Mouse (Mus musculus) hindbrain, embryonic 13.5 days (tissue): Measurements from ENCODE around the gene E2f6. TPM values are rescaled to one million over a fixed set of nuclear protein-coding genes. Genes with fewer than 3 reads are reported as not detected.

Source experiments
- ATAC-seq: fragments of 200-750 bp; cut with Nextera tagmentation; 2 replicates; pipeline ENCODE4 v1.8.0; 2017; ENCODE audit warnings: moderate TSS enrichment; ENCODE audit not compliant: low FRiP score
- H3K27ac ChIP-seq: fragments of 300-500 bp; sonication (generic); 2 replicates; pipeline ENCODE4 v1.5.1; 2015; ENCODE audit warnings: inconsistent platforms, mild to moderate bottlenecking, moderate library complexity
- H3K27me3 ChIP-seq: fragments of 300-500 bp; sonication (generic); 2 replicates; pipeline ENCODE4 v1.6.1; 2015; ENCODE audit warnings: mild to moderate bottlenecking, inconsistent platforms
- H3K36me3 ChIP-seq: fragments of 300-500 bp; sonication (generic); 2 replicates; pipeline ENCODE4 v1.6.1; 2015; ENCODE audit warnings: mild to moderate bottlenecking, inconsistent platforms
- H3K4me1 ChIP-seq: fragments of 300-500 bp; sonication (generic); replicated peaks from 2 replicates; pipeline ENCODE4 v1.6.1; 2015; ENCODE audit warnings: inconsistent platforms
- H3K4me2 ChIP-seq: fragments of 300-500 bp; sonication (generic); 2 replicates; pipeline ENCODE4 v1.6.1; 2015; ENCODE audit warnings: inconsistent platforms, mild to moderate bottlenecking, moderate library complexity
- H3K4me3 ChIP-seq: fragments of 300-500 bp; sonication (generic); 2 replicates; pipeline ENCODE4 v1.5.1; 2015; ENCODE audit warnings: mild to moderate bottlenecking, inconsistent platforms
- H3K9ac ChIP-seq: fragments of 300-500 bp; sonication (generic); 2 replicates; pipeline ENCODE4 v1.6.1; 2015; ENCODE audit warnings: mild to moderate bottlenecking, inconsistent platforms
- H3K9me3 ChIP-seq: fragments of 300-500 bp; sonication (generic); 2 replicates; pipeline ENCODE4 v1.6.1; 2016; ENCODE audit warnings: inconsistent platforms
- WGBS: fragments of 180-500 bp; shearing (Covaris S2); methylation state at CpG from one replicate; pipeline ENCODE4 v1.1.7; 2015; 5-methylcytosine and 5-hydroxymethylcytosine counted together
- polyA plus RNA-seq: library from polyadenylated mRNA; unstranded; fragments of >200 nt; fragmentation: Nextera tagmentation; extraction: Ambion mirVana; gene quantifications from 2 replicates; pipeline ENCODE4 v1.2.1, GENCODE M21; 2015

E2f6 gene
- polyA plus RNA-seq, 1 experiment from 2014 or later, result 37.5 TPM

DNA sequence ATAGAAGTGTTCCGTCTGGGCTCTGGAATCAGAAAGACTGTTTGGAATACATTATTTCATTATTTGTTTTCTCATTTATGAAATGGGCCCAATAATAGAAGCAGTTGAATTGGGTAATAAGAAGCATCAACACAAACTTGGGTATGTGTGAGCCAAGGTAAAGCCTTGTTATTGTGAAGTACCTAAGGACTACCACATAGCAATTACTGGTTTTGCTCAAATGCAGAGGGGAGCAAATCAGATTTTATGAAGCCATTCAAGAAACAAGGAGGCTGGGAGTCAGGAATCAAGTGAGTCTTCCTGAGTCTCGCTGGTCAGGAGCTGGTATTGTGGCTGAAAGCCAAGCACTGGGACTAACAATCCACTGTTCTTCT lies 45.5 kb downstream of the E2f6 start:
- peak overlapping the region; percentile 41 for H3K4me2 ChIP-seq
- no peaks in the 10 kb centered on the region for H3K9me3 ChIP-seq
- H3K9ac ChIP-seq, result no peak overlapping the region
- H3K4me1 ChIP-seq, result peaks cover 16% of the 10 kb centered on the region
- no peaks in the 10 kb centered on the region for H3K36me3 ChIP-seq
- H3K27me3 ChIP-seq, result no peaks in the 10 kb centered on the region
- H3K4me3 ChIP-seq, result no peak overlapping the region
- ATAC-seq, result peak; percentile 53
- WGBS, result 41% methylated on average over 2 of the region's 2 CpGs
- peak overlapping the region; percentile 94 for H3K27ac ChIP-seq

GRCm38 (mm10) chr12:16858081-16858480 lies 47.3 kb downstream of the E2f6 start:
- Histone ChIP-seq H3K27me3 (no peaks in the 10 kb centered on the region), H3K27ac (no peak overlapping the region), H3K4me2 (no peak overlapping the region), H3K9ac (no peak overlapping the region), H3K9me3 (no peaks in the 10 kb centered on the region), H3K36me3 (no peaks in the 10 kb centered on the region), H3K4me1 (peaks cover 16% of the 10 kb centered on the region), H3K4me3 (no peak overlapping the region)
- ATAC-seq, result no peak
- WGBS, result 86% methylated on average over 4 of the region's 4 CpGs

GRCm38 (mm10) chr12:16859781-16860180 lies 49.0 kb downstream of the E2f6 start:
- Histone ChIP-seq H3K9me3 (no peaks in the 10 kb centered on the region), H3K27ac (no peak overlapping the region), H3K4me3 (no peak overlapping the region), H3K27me3 (no peaks in the 10 kb centered on the region), H3K4me1 (peaks cover 15% of the 10 kb centered on the region), H3K36me3 (no peaks in the 10 kb centered on the region), H3K9ac (no peak overlapping the region), H3K4me2 (no peak overlapping the region)
- WGBS, result 89% methylated on average over 2 of the region's 2 CpGs
- ATAC-seq, result no peak

GRCm38 (mm10) chr12:16860533-16860932 lies 49.8 kb downstream of the E2f6 start:
- H3K36me3 ChIP-seq, result no peaks in the 10 kb centered on the region
- no peak overlapping the region for H3K4me3 ChIP-seq
- no peak for ATAC-seq
- H3K9me3 ChIP-seq, result no peaks in the 10 kb centered on the region
- H3K4me1 ChIP-seq, result peaks cover 9% of the 10 kb centered on the region
- H3K27me3 ChIP-seq, result no peaks in the 10 kb centered on the region
- 80% methylated on average over 1 of the region's 1 CpGs for WGBS
- no peak overlapping the region for H3K27ac ChIP-seq
- H3K4me2 ChIP-seq, result no peak overlapping the region
- no peak overlapping the region for H3K9ac ChIP-seq

DNA sequence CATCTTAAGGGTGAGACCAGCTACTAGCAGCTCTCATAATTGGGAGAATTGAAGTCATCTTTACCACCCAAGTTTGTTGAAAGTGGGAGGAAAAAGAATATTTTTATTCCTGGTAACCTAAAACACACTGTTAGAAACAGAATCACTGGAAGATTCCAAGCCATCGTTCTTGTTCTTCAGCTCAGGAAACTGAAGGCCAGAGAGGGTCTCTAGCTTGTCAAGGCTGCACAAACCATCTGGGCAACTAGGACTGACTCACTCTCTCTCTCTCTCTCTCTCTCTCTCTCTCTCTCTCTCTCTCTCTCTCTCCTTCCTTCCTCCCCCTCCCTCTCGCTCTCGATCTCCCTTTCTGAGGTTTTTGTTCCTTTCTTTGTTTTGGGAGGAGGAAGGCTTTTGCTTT lies 50.2 kb downstream of the E2f6 start:
- Histone ChIP-seq H3K4me1 (peaks cover 5% of the 10 kb centered on the region), H3K4me2 (no peak overlapping the region), H3K36me3 (no peaks in the 10 kb centered on the region), H3K4me3 (no peak overlapping the region), H3K27me3 (no peaks in the 10 kb centered on the region), H3K9ac (no peak overlapping the region), H3K27ac (no peak overlapping the region), H3K9me3 (no peaks in the 10 kb centered on the region)
- WGBS, result 76% methylated on average over 3 of the region's 3 CpGs
- no peak for ATAC-seq

- ATAC-seq, result no peak
- H3K9me3 ChIP-seq, result no peaks in the 10 kb centered on the region
- H3K27me3 ChIP-seq, result no peaks in the 10 kb centered on the region
- H3K4me1 ChIP-seq, result no peaks in the 10 kb centered on the region
- 98% methylated on average over 4 of the region's 4 CpGs for WGBS
- no peak overlapping the region for H3K4me2 ChIP-seq
- H3K27ac ChIP-seq, result no peak overlapping the region
- no peak overlapping the region for H3K4me3 ChIP-seq
- H3K9ac ChIP-seq, result no peak overlapping the region
- H3K36me3 ChIP-seq, result no peaks in the 10 kb centered on the region
Observed at GRCm38 (mm10) chr12:16864477-16864876, 53.7 kb downstream of the E2f6 start.

- Histone ChIP-seq H3K9ac (no peak overlapping the region), H3K4me2 (no peak overlapping the region), H3K4me1 (peaks cover 10% of the 10 kb centered on the region; the same call in 1 of the 2 replicates), H3K36me3 (no peaks in the 10 kb centered on the region), H3K27ac (no peak overlapping the region), H3K4me3 (no peak overlapping the region), H3K27me3 (no peaks in the 10 kb centered on the region), H3K9me3 (no peaks in the 10 kb centered on the region)
- WGBS, result 76% methylated on average over 3 of the region's 3 CpGs
- no peak for ATAC-seq
Observed at GRCm38 (mm10) chr12:16865871-16866270, 55.1 kb downstream of the E2f6 start.

GRCm38 (mm10) chr12:16866460-16866859 lies 55.7 kb downstream of the E2f6 start:
- Histone ChIP-seq H3K9me3 (no peaks in the 10 kb centered on the region), H3K27ac (no peak overlapping the region), H3K36me3 (no peaks in the 10 kb centered on the region), H3K27me3 (no peaks in the 10 kb centered on the region), H3K4me3 (no peak overlapping the region), H3K9ac (no peak overlapping the region), H3K4me2 (no peak overlapping the region), H3K4me1 (peaks cover 10% of the 10 kb centered on the region; the same call in 1 of the 2 replicates)
- 40% methylated on average over 3 of the region's 3 CpGs for WGBS
- no peak for ATAC-seq

GRCm38 (mm10) chr12:16867306-16867705 lies 56.5 kb downstream of the E2f6 start:
- Histone ChIP-seq H3K4me3 (no peak overlapping the region), H3K27ac (no peak overlapping the region), H3K9me3 (no peaks in the 10 kb centered on the region), H3K9ac (no peak overlapping the region), H3K4me1 (peaks cover 10% of the 10 kb centered on the region; the same call in 1 of the 2 replicates), H3K4me2 (no peak overlapping the region), H3K36me3 (no peaks in the 10 kb centered on the region), H3K27me3 (no peaks in the 10 kb centered on the region)
- WGBS, result 69% methylated on average over 7 of the region's 7 CpGs
- ATAC-seq, result no peak

DNA sequence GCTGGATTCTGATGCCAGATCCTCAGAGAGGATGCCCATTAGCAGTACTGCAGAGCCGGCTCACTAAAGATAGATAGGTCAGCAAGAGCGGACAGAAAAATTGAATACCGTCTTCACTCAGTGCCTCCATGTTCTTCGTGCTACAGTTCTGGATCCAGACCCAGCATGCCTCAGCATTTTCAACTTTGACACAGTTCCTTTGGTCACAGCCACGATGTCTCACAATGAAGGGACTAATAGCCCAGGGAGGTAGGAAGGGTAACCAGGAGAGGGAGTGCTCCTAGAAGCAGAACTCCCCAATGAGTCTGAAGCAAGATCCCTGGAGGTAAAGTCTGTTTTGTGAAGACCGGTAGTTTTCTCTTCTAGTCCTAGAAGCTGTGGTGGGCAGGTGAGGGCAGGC lies 57.9 kb downstream of the E2f6 start:
- Histone ChIP-seq H3K9ac (no peak overlapping the region), H3K9me3 (no peaks in the 10 kb centered on the region), H3K36me3 (no peaks in the 10 kb centered on the region), H3K27me3 (no peaks in the 10 kb centered on the region), H3K4me3 (no peak overlapping the region), H3K27ac (no peak overlapping the region), H3K4me2 (no peak overlapping the region), H3K4me1 (peaks cover 10% of the 10 kb centered on the region; the same call in 1 of the 2 replicates)
- no peak for ATAC-seq
- WGBS, result 85% methylated on average over 6 of the region's 6 CpGs

DNA sequence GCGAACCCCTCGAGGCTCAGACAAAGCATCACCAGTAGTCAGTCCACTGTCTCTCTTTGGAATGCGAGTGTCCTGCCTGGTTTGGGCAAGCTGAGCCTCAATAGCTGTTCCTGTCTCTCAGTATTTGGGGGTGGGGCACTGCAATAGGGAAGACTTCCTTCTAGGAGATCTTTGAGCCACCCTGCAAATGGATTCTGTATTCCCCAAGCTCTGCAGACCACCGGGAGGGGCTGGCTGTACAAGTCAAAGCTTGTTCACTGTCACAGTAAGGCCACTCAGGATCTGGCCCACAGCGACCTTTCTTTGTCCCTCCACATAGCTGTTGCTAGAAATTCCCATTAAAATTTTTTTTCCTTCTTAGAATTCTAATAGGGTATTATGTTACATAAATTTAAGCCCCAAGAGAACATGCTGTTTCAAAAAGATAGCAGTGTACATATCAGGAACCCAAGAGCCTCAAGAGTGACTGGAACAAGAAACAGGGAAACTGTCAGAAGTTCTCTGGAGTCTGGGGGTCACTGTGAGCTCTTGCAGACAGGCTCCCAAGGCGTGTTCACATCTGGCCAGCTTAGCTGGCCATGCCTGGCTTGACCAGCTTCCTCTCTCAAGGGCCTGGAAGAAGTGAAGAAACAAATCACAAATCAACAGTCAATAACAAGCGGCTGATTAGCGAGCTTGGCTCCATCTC lies 58.5 kb downstream of the E2f6 start:
- H3K9ac ChIP-seq, result no peak overlapping the region
- no peaks in the 10 kb centered on the region for H3K27me3 ChIP-seq
- ATAC-seq, result no peak
- no peak overlapping the region for H3K27ac ChIP-seq
- no peak overlapping the region for H3K4me2 ChIP-seq
- peaks cover 10% of the 10 kb centered on the region; the same call in 1 of the 2 replicates for H3K4me1 ChIP-seq
- no peak overlapping the region for H3K4me3 ChIP-seq
- no peaks in the 10 kb centered on the region for H3K36me3 ChIP-seq
- no peaks in the 10 kb centered on the region for H3K9me3 ChIP-seq
- 77% methylated on average over 8 of the region's 8 CpGs for WGBS

DNA sequence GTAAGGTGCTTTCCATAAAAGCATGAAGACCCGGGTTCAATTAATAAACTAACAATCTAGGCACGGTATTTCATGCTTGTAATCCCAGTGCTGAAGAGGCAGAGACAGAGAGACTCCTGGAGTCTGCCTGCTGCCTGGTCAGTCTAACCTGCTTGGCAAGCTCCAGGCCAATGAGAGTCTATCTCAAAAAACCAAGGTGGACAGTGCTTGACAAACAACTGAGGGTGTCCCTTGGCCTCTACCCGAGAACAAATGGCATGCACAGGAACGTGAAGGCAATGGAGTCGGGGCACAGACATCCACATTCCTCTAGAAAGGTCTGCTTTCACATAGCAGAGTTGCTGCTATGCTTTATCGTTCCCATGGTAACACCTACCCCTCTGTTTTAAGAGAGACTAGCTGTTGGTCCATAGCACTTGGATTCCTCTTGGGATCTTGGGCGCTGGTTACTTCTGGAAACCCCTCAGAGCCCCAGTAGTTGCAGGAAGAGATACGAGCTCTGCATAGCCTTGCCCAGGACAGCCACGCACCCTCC lies 59.2 kb downstream of the E2f6 start:
- Histone ChIP-seq H3K4me2 (no peak overlapping the region), H3K9me3 (no peaks in the 10 kb centered on the region), H3K4me3 (no peak overlapping the region), H3K36me3 (no peaks in the 10 kb centered on the region), H3K9ac (no peak overlapping the region), H3K4me1 (peaks cover 10% of the 10 kb centered on the region; the same call in 1 of the 2 replicates), H3K27me3 (no peaks in the 10 kb centered on the region), H3K27ac (peak overlapping the region; percentile 50; the same call in 1 of the 2 replicates)
- 0 out of 2 replicates have a peak, but pooled peaks have one; percentile 12 for ATAC-seq
- WGBS, result 59% methylated on average over 9 of the region's 9 CpGs
